ENCODE assay signal across 14 mouse cellular contexts in genomic region chr17:53531160-53531559, GRCm38 (mm10). TPM values are rescaled to one million over a fixed set of nuclear protein-coding genes. Genes with fewer than 3 reads are reported as not detected.
A peak's percentile ranks its signal among the peaks of the same experiment; 100 is the strongest.
DNase-seq lines count a peak whose midpoint lies in the region; ATAC-seq and TF ChIP-seq lines count a peak whose summit lies in the region.
"Had no signal": no experiment of that assay in that cellular context is flagged by ENCODE, and none has a peak within 500 bp of the region (broad histone marks: within the 10 kb centered on the region; RNA-seq: fewer than 3 reads in every experiment).

No protein-coding gene starts in this region.

- no peak for ATAC-seq in lung, embryonic 14.5 days (ENCODE audit: insufficient read depth)

- no peak overlapping the region for H3K4me2 ChIP-seq in lung, embryonic 14.5 days
- H3K4me2 ChIP-seq: limb, embryonic 12.5 days; stomach, embryonic 15.5 days had no signal

- 55% methylated on average over 2 of the region's 2 CpGs for WGBS in lung, embryonic 14.5 days

- peak; percentile 27 for DNase-seq in heart, adult 11 months
- no peak for DNase-seq in heart, postnatal 4 days
- DNase-seq in lung, embryonic 14.5 days: no peak
- DNase-seq in lung, adult 18-20 months: no peak
- peak; percentile 38 for DNase-seq in ES-CJ7 (ENCODE audit: low read depth, low spot score)
- DNase-seq in induced T-regulatory cell, adult 2 months (ENCODE audit: low read depth): peak; percentile 17
- no peak for DNase-seq in retina, postnatal 1 day
- no peak for DNase-seq in ovary, adult 18-20 months (ENCODE audit: low spot score)
- DNase-seq: embryo, embryonic 11 days; right cerebral cortex, postnatal 14 days had no signal

- TF ChIP-seq CTCF in lung, embryonic 14.5 days (IDR thresholded peaks at IDR 0.05; ENCODE audit: low read depth): 0 out of 2 replicates have a peak, but pooled peaks have one; percentile 10

- no peaks in the 10 kb centered on the region for H3K4me1 ChIP-seq in lung, embryonic 14.5 days (ENCODE audit: insufficient read depth)
- H3K4me1 ChIP-seq: limb, embryonic 12.5 days; stomach, embryonic 15.5 days had no signal

- no peaks in the 10 kb centered on the region for H3K9me3 ChIP-seq in lung, embryonic 14.5 days (ENCODE audit: low read depth, low read length)
- H3K9me3 ChIP-seq: limb, embryonic 12.5 days; stomach, embryonic 15.5 days had no signal

- H3K27me3 ChIP-seq in lung, embryonic 14.5 days (ENCODE audit: insufficient read depth, low read length): no peaks in the 10 kb centered on the region
- H3K27me3 ChIP-seq: limb, embryonic 12.5 days; stomach, embryonic 15.5 days had no signal

- no peak overlapping the region for H3K27ac ChIP-seq in lung, embryonic 14.5 days (ENCODE audit: low read depth)
- H3K27ac ChIP-seq: limb, embryonic 12.5 days; stomach, embryonic 15.5 days had no signal

- H3K36me3 ChIP-seq in lung, embryonic 14.5 days (ENCODE audit: insufficient read depth): no peaks in the 10 kb centered on the region
- H3K36me3 ChIP-seq: limb, embryonic 12.5 days; stomach, embryonic 15.5 days had no signal

- no peak overlapping the region for H3K4me3 ChIP-seq in lung, embryonic 14.5 days (ENCODE audit: low read depth, low read length)
- H3K4me3 ChIP-seq: limb, embryonic 12.5 days; stomach, embryonic 15.5 days had no signal

- no peak overlapping the region for H3K9ac ChIP-seq in lung, embryonic 14.5 days
- H3K9ac ChIP-seq: limb, embryonic 12.5 days; stomach, embryonic 15.5 days had no signal

RNA-seq across cellular contexts. Expression of gene Pp2d1, which starts 8.1 kb away (rescaled TPM):
- total RNA-seq in heart, postnatal 4 days (2021): not detected
- polyA plus RNA-seq in lung, embryonic 14.5 days (2014; fragmentation: Nextera tagmentation; extraction: Ambion mirVana): 0.25 and 0.51 TPM in 2 replicates
- total RNA-seq: layer of hippocampus, adult 8-10 months had no signal
- polyA plus RNA-seq: gonadal fat pad, adult 2 months had no signal

RNA-seq across cellular contexts. Expression of gene Kat2b, which starts 35.5 kb away (rescaled TPM):
- 10 to 100 TPM; 79.5 to 84.6 TPM for total RNA-seq in heart, postnatal 4 days (2021)
- polyA plus RNA-seq in lung, embryonic 14.5 days (2014; fragmentation: Nextera tagmentation; extraction: Ambion mirVana): 5.2 and 5.6 TPM in 2 replicates

RNA-seq across cellular contexts. Expression of gene Rab5a, which starts 52.1 kb away (rescaled TPM):
- total RNA-seq in heart, postnatal 4 days (2021): 10 to 100 TPM; 68.0 to 68.2 TPM
- 76.9 and 79.3 TPM in 2 replicates for polyA plus RNA-seq in lung, embryonic 14.5 days (2014; fragmentation: Nextera tagmentation; extraction: Ambion mirVana)

Comparison
In these comparisons a context has a peak if more than half of its experiments do, and no peak if none do; other contexts are left out.
1. DNase-seq: peak in heart, adult 11 months (single experiment), ES-CJ7 (single experiment) and induced T-regulatory cell, adult 2 months (single experiment); none in heart, postnatal 4 days (single experiment), lung, embryonic 14.5 days (single experiment), lung, adult 18-20 months (0 of 2), retina, postnatal 1 day (single experiment) and ovary, adult 18-20 months (single experiment).